Mouse (Mus musculus) fibroblast of lung, adult 2 months (primary cell): Measurements from ENCODE around the gene Bicra.

Source experiments
- DNase-seq: peaks from one replicate; pipeline ENCODE4 v3.0.0-alpha.2; 2011; ENCODE audit warnings: low read depth

Gene Bicra

DNA sequence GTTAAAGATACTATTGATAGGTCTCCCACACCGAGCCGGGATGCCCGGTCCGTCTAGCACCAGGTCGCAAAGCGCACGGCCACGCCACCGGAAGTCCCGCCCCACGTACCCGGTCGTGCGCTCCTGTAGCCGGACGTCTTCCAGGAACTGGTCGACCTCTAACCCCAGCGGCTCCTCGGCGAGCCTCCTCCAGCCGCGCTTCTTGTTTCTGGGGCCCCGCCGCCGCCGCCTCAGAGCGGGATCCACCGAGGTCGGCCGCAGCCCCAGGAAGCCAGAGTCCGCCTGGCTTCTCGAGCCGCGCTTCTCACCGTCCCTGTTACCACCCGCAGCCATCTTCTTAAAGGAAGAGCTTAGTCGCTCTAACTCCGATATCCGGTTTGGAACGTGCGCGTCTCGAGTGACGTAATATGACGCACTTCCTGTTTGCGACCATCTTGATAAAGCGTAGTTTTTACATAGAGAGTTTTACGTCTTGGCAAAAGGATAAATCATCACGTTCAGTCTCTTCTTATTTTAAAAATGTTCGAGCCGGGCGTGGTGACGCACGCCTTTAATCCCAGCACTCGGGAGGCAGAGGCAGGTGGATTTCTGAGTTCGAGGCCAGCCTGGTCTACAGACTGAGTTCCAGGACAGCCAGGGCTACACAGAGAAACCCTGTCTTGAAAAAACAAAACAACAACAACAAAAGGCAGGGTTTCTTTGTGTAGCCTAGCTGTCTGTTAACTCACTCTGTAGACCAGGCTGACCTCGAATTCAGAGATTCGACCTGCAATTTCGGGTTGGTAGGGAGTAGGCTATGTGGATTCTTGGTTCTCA, 101.8 kb downstream of the Bicra start, which contains the start of gene Nop53:
Gene Nop53, minus strand, starts transcription at position 354 of the 816 bp plus-strand sequence.
- peak; percentile 96 for DNase-seq

DNA sequence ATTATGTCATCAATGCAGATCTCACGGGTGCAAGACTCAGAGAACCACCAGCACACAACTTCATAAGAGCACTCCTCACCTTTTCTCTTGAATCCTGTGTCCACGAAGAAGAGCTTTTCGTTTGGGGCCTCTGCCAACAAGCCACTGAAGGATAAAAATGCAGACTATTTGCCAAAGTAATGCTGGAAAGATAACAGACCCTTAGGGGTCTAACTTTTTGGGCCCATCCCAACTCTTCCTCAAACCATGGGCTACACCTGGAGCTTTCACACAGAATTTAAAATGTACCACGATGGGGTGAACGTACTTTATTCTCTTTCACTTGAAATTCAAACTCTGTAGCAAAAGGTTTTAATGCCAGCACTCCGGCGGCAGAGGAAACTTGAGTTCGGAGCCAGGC, 102.5 kb downstream of the Bicra start:
- no peak for DNase-seq

DNA sequence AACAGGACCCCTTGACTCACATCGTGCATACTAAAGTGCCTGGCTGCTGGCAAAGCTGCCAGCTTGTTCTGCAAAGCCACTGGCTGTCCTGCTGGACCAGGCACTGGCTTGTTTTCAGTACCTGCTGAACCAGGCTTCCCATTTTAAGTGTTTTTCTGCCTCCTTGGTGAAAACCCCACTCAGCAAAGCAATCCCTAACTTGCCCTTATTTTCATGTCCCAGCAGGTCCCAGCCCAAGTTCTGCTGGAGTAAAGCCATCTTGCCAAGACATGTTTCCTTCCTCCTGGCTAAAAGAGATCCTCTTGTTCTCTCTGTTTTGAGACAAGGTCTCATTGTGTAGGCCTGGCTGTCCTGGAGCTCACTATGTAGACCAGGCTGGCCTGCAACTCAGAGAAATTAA, 103.4 kb downstream of the Bicra start:
- no peak for DNase-seq

DNA sequence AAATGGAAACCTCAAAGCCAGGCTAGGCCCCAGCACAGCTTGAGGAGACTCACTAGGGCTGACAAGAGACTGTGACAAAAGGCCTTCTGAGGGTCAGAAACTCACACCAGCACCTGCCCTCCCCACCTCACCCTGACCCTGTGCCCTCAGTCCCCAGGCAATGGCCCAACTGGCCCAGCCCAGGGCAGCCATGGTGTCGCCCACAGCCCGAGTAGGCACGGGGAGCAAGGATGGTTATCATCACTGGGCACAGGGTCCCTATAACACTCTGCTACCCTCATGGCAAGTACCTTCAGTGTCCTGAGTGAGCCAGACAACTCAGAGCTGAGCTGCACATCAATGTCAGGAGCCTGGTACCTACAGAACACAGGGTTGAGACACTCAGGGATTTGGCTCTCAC, 109.1 kb downstream of the Bicra start:
- no peak for DNase-seq

DNA sequence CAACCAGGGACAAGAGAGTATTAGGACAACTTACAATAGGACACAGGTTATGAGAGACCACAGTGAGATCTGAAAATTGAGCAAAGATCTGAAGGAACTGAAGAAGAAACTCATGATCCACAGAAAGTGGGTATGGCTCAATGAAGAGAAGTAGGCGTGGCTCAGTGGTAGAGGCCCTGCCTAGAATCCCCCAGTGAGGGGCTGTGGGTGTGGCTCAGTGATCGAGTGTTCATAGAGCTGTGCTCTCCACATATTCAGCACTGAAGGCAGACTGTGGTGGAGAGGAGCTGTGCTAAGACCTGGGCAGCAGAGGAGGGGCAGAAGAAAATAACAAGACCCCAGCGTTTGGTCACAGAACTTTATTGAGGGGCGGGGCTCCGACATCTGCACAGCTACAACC, 110.2 kb downstream of the Bicra start:
- no peak for DNase-seq

DNA sequence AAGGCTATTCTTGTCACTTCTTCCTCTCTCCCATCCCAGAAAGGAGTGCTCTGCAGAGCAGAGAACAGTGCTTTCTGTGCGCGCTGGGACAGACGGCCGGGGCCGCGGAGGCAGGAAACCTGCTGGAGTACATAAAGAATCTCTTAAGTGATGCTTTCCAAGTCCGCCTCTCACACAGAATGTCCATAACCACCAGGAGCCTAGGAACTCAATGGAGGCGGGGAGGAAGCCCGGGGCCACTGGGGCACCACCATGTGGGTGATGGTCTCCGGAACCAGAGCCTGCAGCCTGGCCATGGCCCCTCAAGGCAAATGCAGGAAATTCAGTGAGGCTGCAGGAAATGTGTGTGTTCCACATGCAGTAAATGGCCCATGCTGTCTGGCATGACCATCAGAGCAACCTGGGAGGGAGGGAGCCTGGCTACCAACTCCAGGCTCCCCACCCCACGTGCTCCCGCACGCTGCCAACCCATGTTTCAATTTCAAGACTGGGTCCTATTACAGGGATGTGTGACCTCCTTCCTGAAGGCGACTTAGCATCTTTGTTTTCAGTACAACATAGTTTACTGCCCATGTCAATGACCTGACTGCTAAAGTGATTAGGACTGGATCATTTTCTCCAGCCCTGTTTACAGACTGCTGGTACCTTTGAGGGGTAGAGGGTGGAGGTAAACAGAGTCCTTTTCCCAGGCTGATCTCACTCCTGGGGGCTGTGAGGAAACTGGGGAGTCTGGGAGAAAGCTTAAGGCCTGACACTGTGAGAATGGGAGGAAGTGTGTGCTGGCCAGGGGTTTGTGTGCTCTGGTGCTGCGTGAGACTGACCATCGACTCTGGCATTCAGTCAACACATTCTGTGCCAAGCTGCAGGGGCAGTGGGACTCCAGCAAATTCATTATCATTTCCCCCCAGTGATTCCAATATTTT, 114.0 kb downstream of the Bicra start:
- no peak for DNase-seq

DNA sequence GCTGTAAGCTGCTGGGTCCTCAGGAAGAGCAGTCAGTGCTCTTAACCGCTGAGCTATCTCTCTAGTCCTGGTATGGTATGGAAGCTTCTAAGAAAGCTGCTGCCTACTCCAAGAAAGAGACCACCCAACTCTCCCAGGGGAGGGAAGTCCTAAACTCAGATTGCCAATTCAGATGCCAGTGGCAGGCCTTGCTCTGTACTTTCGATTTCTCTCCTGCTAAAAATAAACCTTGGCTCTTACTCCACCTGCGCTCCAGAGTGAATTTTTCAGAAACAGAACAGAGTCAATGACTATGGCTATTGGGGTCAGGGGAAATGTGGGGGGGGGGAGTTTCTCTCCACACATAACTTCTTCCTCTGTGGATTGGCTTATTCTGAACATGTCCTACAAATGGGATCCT, 116.1 kb downstream of the Bicra start:
- DNase-seq, result no peak

DNA sequence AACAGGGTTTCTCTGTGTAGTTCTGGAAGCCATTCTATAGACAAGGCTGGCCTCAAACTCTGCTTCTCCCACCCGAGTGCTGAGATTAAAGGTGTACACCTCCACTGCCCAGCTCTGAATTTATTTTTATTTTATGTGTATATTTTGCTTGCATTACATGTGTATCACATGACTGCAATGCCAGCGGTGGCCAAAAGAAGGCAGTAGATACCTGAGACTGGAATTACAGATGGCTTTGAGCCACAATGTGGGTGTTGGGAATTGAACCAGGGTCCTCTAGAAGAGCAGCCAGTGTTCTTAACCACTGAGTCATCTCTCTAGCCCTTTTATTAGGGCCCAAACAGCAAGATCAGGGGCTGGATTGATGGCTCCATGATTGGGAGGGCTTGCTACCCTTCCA, 117.2 kb downstream of the Bicra start:
- DNase-seq, result no peak

DNA sequence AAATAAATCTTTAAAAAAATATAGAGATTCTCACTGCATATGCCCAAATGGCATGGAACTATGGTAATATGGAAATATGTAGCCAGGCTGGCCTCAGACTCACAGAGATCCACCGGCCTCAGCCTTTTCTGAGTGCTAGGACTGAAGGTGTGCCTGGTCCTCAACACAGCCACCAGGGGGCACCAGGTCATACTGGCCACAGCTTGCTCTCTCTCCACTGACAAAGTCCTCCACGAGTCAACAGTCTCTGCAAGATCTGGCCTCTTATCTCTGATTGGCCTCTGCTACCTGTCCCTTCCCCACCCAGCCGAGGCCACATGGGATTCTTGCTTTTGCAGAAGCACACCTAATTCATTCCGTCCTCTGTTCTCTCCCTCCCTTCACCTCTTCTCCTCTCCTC, 117.8 kb downstream of the Bicra start:
- DNase-seq, result peak; percentile 37

DNA sequence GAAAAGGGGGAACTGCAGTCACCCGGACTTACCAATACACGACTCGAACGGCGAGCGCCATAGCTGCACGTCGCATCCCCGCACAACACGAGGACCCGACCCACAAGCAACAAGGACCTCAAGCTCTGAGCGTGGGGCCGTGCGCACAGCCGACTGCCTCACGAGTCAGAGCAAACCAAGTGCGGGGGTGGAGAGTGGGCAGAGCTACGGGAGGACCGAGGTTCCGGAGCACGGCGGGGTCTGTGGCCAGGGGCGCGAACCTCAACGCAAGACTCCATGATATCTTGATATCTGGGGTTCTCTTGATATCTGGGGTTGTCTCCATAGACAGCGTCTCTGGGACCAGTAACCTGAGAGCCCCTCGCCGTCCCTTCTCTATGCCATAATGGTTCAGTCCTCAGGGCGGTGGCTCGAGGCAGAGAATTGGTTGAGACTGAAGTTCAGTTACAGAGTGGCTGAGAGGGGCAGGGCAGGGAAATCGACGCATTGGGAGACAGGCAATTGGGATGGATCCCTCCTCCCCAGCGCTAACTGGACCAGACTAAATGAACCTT, 125.4 kb downstream of the Bicra start, which contains the start of gene Selenow:
Gene Selenow, minus strand, starts transcription at position 183 of the 554 bp plus-strand sequence.
- peak; percentile 81 for DNase-seq

DNA sequence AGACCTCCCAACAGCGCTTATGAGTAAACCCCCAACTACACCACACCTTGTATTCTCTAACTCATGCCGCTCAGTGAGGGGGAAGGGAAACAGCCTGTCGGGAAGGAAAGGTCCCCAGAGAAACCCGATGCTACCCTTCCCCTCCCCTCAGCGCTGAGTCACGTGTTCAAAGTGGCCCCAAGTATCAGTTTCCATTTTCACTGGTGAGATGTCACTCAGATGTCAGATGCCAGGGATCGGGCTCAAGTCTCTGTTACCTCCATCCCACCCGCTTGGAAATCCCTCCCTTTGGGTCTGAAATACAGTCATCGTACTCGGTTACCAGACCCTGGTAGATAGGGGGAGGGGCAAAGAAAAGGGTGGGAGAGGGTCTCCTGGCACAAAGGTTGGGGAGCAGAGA, 125.9 kb downstream of the Bicra start:
- DNase-seq, result peak; percentile 26
